Mouse (Mus musculus) midbrain, embryonic 14.5 days (tissue): ENCODE measurements around the gene Myo1d. TPM values are rescaled to one million over a fixed set of nuclear protein-coding genes. Genes with fewer than 3 reads are reported as not detected.

ENCODE experiments used
- ATAC-seq: fragments of 200-750 bp; cut with Nextera tagmentation; 2 replicates; pipeline ENCODE4 v1.8.0; 2017; ENCODE audit warnings: moderate number of reproducible peaks, moderate library complexity; ENCODE audit not compliant: low FRiP score, low TSS enrichment
- DNase-seq: peaks from one replicate; pipeline ENCODE4 v3.0.0-alpha.2; 2015
- H3K27ac ChIP-seq: fragments of 300-500 bp; sonication (generic); replicated peaks from 2 replicates; pipeline ENCODE4 v1.5.1; 2014; ENCODE audit warnings: mild to moderate bottlenecking, low read depth, low read length, moderate library complexity
- H3K27me3 ChIP-seq: fragments of 300-500 bp; sonication (generic); 2 replicates; pipeline ENCODE4 v1.6.1; 2014; ENCODE audit warnings: low read length, control low read depth, mixed read lengths; ENCODE audit not compliant: control insufficient read depth, insufficient read depth
- H3K36me3 ChIP-seq: fragments of 300-500 bp; sonication (generic); 2 replicates; pipeline ENCODE4 v1.6.1; 2014; ENCODE audit warnings: low read length, control low read depth; ENCODE audit not compliant: control insufficient read depth, insufficient read depth
- H3K4me1 ChIP-seq: fragments of 300-500 bp; sonication (generic); 2 replicates; pipeline ENCODE4 v1.6.1; 2014; ENCODE audit warnings: mild to moderate bottlenecking, antibody characterized with exemption, low read length, control low read depth; ENCODE audit not compliant: control insufficient read depth, insufficient read depth
- H3K4me2 ChIP-seq: fragments of 300-500 bp; sonication (generic); 2 replicates; pipeline ENCODE4 v1.6.1; 2014; ENCODE audit warnings: mild to moderate bottlenecking, low read length, moderate library complexity
- H3K4me3 ChIP-seq: fragments of 300-500 bp; sonication (generic); replicated peaks from 2 replicates; pipeline ENCODE4 v1.5.1; 2014; ENCODE audit warnings: low read depth, low read length
- H3K9ac ChIP-seq: fragments of 300-500 bp; sonication (generic); replicated peaks from 2 replicates; pipeline ENCODE4 v1.6.1; 2014; ENCODE audit warnings: mild to moderate bottlenecking, low read length, moderate library complexity
- H3K9me3 ChIP-seq: fragments of 300-500 bp; sonication (generic); 2 replicates; pipeline ENCODE4 v1.6.1; 2016; ENCODE audit warnings: low read length, control low read depth, mixed read lengths; ENCODE audit not compliant: control insufficient read depth
- WGBS: fragments of 180-500 bp; shearing (Covaris S2); extraction: QIAGEN DNeasy Blood & Tissue Kit; methylation state at CpG from one replicate; pipeline ENCODE4 v1.1.7; 2014; 5-methylcytosine and 5-hydroxymethylcytosine counted together
- polyA plus RNA-seq: library from polyadenylated mRNA; unstranded; fragments of >200 nt; fragmentation: Nextera tagmentation; extraction: Ambion mirVana; gene quantifications from 2 replicates; pipeline ENCODE4 v1.2.1, GENCODE M21; 2014

Myo1d gene
- polyA plus RNA-seq, 1 experiment from 2014 or later = 2.6 TPM

- DNase-seq (no peak), ATAC-seq (no peak)
- H3K4me3 ChIP-seq = no peak overlapping the region
- 89% methylated on average over 10 of the region's 10 CpGs for WGBS
- no peaks in the 10 kb centered on the region for H3K4me1 ChIP-seq
- no peak overlapping the region for H3K4me2 ChIP-seq
- no peaks in the 10 kb centered on the region for H3K36me3 ChIP-seq
- H3K27ac ChIP-seq = no peak overlapping the region
- no peaks in the 10 kb centered on the region for H3K9me3 ChIP-seq
- no peaks in the 10 kb centered on the region for H3K27me3 ChIP-seq
- H3K9ac ChIP-seq = no peak overlapping the region
Observed at GRCm38 (mm10) chr11:80628992-80629865, 150.6 kb downstream of the Myo1d start.

GRCm38 (mm10) chr11:80628581-80628980 lies 151.2 kb downstream of the Myo1d start:
- 92% methylated on average over 4 of the region's 4 CpGs for WGBS
- ATAC-seq (no peak), DNase-seq (no peak)
- Histone ChIP-seq H3K9me3 (no peaks in the 10 kb centered on the region), H3K27me3 (no peaks in the 10 kb centered on the region), H3K9ac (no peak overlapping the region), H3K4me2 (no peak overlapping the region), H3K4me3 (no peak overlapping the region), H3K27ac (no peak overlapping the region), H3K4me1 (peaks cover 3% of the 10 kb centered on the region; the same call in 1 of the 2 replicates), H3K36me3 (no peaks in the 10 kb centered on the region)

GRCm38 (mm10) chr11:80623038-80623380 lies 156.8 kb downstream of the Myo1d start:
- H3K9me3 ChIP-seq = no peaks in the 10 kb centered on the region
- H3K9ac ChIP-seq = no peak overlapping the region; the same call in 1 of the 2 replicates
- H3K36me3 ChIP-seq = no peaks in the 10 kb centered on the region
- H3K4me2 ChIP-seq = peak overlapping the region; percentile 47
- WGBS = 2% methylated on average over 7 of the region's 7 CpGs
- H3K4me3 ChIP-seq = peak overlapping the region; percentile 12
- peak overlapping the region; percentile 97 for H3K27ac ChIP-seq
- ATAC-seq (peak; percentile 85; the same call in 1 of the 2 replicates), DNase-seq (peak; percentile 89)
- H3K27me3 ChIP-seq = no peaks in the 10 kb centered on the region
- peaks cover 22% of the 10 kb centered on the region for H3K4me1 ChIP-seq

GRCm38 (mm10) chr11:80622233-80623037 lies 157.4 kb downstream of the Myo1d start:
- Histone ChIP-seq H3K4me2 (peak overlapping the region; percentile 47), H3K36me3 (no peaks in the 10 kb centered on the region), H3K27me3 (no peaks in the 10 kb centered on the region), H3K4me1 (peaks cover 22% of the 10 kb centered on the region), H3K4me3 (peak overlapping the region; percentile 12), H3K27ac (peak overlapping the region; percentile 97), H3K9me3 (no peaks in the 10 kb centered on the region), H3K9ac (peak overlapping the region; percentile 47)
- peak; percentile 96 for DNase-seq
- 2% methylated on average over 11 of the region's 11 CpGs for WGBS
- peak; percentile 90 for ATAC-seq

- no peak overlapping the region for H3K4me2 ChIP-seq
- 26% methylated on average over 6 of the region's 6 CpGs for WGBS
- H3K27me3 ChIP-seq = no peaks in the 10 kb centered on the region
- no peak for ATAC-seq
- DNase-seq = peak; percentile 61
- no peak overlapping the region for H3K4me3 ChIP-seq
- H3K9ac ChIP-seq = no peak overlapping the region
- peaks cover 18% of the 10 kb centered on the region for H3K4me1 ChIP-seq
- no peaks in the 10 kb centered on the region for H3K36me3 ChIP-seq
- H3K9me3 ChIP-seq = no peaks in the 10 kb centered on the region
- peak overlapping the region; percentile 80 for H3K27ac ChIP-seq
Observed at GRCm38 (mm10) chr11:80614949-80615725, 164.7 kb downstream of the Myo1d start.

DNA sequence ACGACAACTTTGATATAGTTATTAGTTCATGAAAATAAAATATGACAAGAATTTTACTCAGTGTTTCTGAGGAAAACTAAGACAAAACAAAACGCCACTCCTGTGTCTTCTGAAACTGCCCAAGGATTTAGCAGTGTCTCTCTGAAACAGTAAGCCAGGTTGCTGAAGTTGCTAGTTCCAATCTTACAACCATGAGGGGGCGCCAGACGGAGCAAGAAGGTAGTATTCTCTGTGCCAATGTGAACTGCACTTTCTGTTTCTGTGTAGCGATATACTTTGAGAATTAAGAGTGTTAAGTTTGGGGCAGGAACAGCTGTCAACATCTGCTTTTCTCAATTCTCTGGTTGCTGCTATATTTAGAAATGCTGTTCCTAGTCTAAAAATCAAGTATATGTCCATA lies 165.4 kb downstream of the Myo1d start:
- WGBS = 34% methylated on average over 5 of the region's 5 CpGs
- no peaks in the 10 kb centered on the region for H3K36me3 ChIP-seq
- no peaks in the 10 kb centered on the region for H3K9me3 ChIP-seq
- peaks cover 14% of the 10 kb centered on the region for H3K4me1 ChIP-seq
- H3K4me3 ChIP-seq = no peak overlapping the region
- H3K9ac ChIP-seq = no peak overlapping the region
- no peak overlapping the region for H3K4me2 ChIP-seq
- no peaks in the 10 kb centered on the region for H3K27me3 ChIP-seq
- peak overlapping the region; percentile 80 for H3K27ac ChIP-seq
- DNase-seq = peak; percentile 89
- ATAC-seq = no peak

DNA sequence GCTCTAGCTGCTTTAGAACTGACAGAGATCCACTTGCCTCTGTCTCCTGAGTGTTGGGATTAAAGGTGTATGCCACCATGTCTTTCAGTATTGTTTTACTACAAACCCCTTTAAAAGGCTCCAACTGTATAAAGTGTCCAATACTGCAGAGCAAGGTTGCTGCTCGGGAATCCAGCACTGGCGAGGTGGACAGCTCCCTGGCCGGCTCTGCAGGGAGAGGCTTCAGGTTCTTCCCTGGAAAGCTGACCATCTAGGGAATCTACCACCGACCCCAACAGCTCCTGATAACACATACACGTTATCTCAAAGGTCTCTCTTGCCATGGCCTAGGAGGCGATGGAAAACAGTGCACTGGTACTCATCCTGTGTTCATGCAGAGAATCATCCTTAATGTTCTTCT lies 166.3 kb downstream of the Myo1d start:
- no peaks in the 10 kb centered on the region for H3K27me3 ChIP-seq
- ATAC-seq (no peak), DNase-seq (peak; percentile 45)
- no peak overlapping the region for H3K9ac ChIP-seq
- WGBS = 21% methylated on average over 6 of the region's 6 CpGs
- no peaks in the 10 kb centered on the region for H3K9me3 ChIP-seq
- no peaks in the 10 kb centered on the region for H3K36me3 ChIP-seq
- H3K4me3 ChIP-seq = no peak overlapping the region
- H3K27ac ChIP-seq = no peak overlapping the region
- peaks cover 14% of the 10 kb centered on the region for H3K4me1 ChIP-seq
- no peak overlapping the region for H3K4me2 ChIP-seq

DNA sequence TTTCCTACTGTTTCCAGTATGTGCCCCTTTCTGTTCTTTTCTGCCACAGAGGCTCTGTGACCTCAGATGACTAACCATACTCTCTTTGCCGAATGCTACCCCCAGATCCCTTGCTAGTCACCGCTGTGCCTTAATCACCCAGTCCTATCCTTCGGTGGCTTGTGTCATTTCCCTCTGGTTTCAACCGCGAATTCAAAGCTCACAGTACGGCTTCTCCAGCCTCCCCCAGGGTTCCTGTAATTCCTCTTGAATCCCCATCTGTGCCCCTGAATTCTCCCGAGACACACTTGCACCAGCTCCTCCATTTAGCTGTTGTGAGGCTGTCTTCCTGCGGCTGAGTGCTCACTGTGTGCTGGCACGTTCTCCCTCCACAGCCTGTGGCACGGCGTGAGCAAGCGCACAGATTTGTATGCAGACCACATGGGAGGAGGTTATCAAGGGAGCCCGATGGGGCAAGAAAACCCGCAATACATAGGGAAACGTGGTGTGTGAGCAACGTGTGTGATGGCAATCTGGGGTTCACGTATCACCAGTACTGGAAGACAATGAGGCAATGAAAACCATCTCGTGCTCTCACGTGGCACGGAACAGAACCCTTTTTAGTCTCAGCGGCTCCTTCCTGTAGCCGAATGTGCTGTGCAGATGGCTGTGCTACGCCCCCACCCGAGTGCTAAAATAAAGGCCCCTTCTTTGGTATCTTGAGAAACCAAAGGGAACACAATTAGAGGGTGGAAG lies 177.0 kb downstream of the Myo1d start:
- Histone ChIP-seq H3K4me3 (peak overlapping the region; percentile 26), H3K27ac (peak overlapping the region; percentile 91), H3K4me1 (peaks cover 18% of the 10 kb centered on the region), H3K27me3 (no peaks in the 10 kb centered on the region), H3K4me2 (peak overlapping the region; percentile 59), H3K9ac (peak overlapping the region; percentile 58), H3K36me3 (no peaks in the 10 kb centered on the region), H3K9me3 (no peaks in the 10 kb centered on the region)
- WGBS = 1% methylated on average over 24 of the region's 24 CpGs
- DNase-seq (peak; percentile 78), ATAC-seq (peak; percentile 40; the same call in 1 of the 2 replicates)
